Mouse (Mus musculus) right cerebral cortex, postnatal 10 days (tissue): ENCODE measurements at regions not wholly inside any gene's neighbourhood (a gene's known extent, or its start where the extent isn't known, plus 50 kb on each side); places are given as distances from the start of the nearest gene placed in this dataset.
"Not testable (repeated sequence)": the region's sequence is repeated elsewhere in the genome, so short reads cannot be mapped to it uniquely, and the experiment has no call there.

ENCODE experiments used
- DNase-seq, 2 experiments: peaks; one replicate each; pipeline ENCODE4 v3.0.0; 2021; ENCODE audit warnings: low spot score in 2 of 2

DNA sequence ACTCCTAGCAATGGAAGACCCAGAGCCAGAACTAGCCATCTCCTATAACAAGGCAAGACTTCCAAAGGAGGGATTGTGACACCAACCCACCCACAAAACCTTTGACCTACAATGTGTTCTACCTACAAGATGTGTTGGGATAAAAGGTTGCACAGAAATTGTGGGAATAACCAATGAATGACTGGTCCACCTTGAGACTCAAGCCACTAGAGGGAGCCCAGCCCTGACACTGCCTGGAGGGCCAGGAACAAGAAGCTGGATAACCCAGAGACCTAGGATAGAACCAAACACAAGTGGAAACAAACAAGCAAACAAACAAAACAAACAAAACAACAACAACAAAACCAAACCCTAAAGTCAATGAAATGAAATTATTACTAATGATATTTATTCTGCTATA is 288.8 kb downstream of the Dchs2 start:
- DNase-seq = peak in 1 of 2 experiments; percentile 21

DNA sequence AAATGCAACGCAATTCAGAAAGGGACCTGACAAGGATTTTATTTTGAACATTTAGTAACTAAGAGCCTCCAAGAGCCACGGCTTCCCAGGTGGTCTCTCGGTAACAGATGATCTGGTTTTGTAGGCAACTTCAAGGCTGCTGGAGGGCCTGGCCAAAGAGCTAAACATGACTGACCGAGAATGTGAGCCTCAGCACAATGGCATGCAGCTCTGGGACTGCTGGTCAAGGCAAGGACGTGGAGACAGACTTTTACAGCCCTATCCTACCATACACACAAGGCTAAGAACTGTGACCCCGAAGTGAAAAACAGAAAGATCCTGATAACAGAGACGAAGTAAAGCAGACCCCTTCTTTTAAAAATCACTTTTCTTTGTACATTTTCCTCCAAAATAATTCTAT is 296.5 kb downstream of the Dchs2 start:
- no peak for DNase-seq

DNA sequence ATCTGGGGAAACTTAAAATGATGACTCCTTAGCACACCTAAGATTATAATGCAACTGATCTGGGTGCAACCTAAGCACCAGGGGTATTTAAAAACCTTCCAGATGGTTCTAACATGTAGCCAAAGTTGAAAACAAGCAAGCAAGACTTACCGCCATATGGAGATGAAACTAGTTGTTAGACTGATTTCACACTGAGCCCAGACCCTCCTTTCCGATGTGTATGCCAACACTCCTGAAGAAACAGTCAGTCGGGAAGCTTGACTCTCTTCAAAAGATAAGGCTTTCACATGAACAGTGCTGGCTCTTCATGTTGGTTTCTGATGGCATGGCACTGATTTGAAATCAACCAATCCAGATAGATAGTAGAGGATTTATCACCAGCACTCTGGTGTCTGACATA is 301.6 kb downstream of the Dchs2 start:
- DNase-seq = no peak

DNA sequence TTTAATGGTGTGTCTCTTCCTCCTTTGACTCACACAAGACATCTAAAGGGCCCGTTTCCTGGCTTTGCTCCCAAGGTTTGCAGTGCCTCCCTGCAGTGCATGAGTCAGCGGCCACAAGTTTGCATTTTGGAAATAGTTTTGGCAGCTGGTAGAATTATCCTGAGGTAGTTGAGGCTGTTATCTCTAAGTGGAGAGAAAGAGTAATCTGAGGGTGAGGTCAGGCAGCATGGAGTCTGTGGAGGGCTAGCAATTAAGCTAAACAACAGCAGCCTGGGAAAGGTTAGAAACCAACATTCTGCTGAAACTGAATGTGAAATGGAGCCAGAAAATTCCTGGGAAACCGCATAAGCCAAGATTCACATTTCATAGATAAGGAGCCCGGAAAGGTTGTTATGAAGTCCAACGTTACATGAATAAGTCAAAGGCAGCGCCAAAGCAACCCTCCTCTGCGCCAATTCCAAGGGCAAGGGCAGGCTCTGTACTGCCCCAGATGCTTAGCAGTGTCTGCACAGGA is 318.5 kb downstream of the Dchs2 start:
- DNase-seq = no peak

DNA sequence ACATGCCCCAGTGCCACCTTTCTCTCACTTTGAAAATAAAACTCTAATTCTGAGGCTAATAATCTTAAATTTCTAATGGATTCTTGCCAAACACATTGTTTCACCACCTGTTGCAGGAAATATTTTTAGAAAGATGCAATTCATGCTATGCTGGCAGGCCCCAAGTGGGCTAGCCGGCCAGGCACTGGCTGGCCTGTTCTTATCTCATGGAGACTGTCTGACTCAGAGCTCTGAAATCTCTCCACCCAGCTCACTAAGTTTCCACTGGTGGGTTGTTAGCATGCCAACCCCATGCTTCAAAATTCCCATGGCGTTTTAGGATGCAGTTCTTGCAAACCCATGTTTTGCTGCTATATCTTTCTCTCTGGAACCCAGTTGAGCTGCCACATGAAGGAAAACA is 315.5 kb upstream of the Sfrp2 start:
- DNase-seq = no peak

DNA sequence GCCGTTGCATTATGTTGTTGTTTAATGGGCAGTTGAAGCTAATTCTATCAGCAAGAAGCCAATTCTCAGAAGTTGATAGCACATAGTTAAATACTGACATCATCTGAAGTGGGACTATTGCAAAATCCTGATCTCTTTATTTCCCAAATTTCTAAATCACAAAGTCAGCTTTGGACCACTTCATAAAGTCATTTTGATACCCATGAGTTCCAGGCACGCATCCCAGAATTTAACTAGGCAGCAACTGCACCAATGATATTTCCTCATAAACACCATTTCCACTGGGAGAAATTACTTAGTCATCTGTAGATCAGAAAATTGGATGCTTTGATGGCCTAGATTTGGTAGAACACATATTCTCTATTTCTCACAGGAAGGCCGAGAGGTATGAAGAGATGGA is 314.8 kb upstream of the Sfrp2 start:
- DNase-seq = no peak

DNA sequence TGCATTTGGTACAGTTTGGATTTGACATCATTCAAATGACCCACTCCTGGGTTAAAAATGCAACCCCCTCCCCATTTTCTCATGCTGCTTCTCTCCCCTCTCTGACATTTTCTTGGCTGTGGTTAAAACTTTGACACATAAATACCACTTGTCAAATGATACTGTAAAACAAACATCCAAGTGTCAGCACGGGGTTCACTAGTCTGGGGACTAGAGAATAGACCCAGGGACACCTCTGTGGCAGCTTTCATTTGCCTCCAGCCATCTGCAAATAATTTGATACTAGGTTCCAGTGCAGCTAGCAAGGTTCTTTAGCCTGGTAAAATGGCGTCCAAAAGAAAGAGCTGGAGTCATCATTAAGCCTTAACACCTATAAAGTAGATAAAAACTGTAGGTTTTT is 312.7 kb upstream of the Sfrp2 start:
- DNase-seq = no peak

DNA sequence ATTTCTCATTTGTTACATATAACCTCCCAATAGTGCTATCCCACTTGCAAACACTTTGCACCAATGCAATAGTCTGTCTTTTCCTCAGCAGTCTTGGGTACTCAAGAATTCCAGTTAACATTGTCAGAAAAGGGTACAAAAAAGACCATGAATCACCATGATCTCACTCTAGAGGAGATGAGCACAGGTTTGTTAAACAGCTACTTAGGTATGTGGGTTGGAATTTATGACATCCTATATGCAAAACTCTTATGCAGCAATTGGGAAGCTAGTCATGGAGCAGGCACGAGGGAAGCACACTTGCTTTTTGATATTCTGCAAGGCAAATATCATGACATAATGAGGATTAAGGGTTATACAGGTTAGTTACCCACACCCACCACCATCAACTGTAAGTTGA is 307.7 kb upstream of the Sfrp2 start:
- DNase-seq = no peak

DNA sequence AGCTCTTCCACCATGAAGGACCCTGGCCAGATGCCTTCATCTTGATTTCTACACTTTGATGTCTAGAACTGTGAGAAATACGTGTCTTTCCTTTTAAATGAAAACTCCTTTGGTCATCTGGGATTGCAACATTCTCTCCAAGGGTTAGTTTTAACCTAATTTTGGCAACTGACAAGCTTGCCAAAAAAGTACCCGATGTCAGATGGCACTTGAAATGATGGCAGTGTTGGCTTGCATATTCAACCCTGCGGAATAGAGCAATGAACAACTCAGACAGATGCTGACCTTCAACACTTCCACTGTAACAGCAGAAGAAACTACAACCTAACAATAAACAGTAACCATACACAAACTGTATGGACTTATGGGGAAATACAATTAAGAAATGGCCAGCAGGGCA is 286.9 kb upstream of the Sfrp2 start:
- DNase-seq = no peak

DNA sequence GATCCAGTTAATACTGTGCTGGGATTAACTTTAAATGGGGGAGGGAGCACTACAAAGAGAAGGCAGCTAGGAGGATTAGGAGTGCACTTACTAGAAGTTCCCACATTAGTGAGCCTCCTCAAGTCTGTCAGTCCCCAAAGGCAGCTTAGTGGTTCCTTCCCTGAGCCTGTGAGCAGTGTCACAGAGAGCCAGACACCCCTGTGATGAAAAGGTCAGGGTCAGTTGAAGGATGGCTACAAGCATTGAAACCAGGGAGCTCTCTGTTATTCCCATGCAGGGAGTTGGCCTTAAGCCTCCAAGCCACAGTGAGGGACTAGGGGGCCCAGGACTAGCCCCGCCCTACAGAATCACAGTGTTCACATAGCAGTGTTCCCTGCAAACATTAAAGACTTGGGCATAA is 285.9 kb upstream of the Sfrp2 start:
- DNase-seq = no peak

DNA sequence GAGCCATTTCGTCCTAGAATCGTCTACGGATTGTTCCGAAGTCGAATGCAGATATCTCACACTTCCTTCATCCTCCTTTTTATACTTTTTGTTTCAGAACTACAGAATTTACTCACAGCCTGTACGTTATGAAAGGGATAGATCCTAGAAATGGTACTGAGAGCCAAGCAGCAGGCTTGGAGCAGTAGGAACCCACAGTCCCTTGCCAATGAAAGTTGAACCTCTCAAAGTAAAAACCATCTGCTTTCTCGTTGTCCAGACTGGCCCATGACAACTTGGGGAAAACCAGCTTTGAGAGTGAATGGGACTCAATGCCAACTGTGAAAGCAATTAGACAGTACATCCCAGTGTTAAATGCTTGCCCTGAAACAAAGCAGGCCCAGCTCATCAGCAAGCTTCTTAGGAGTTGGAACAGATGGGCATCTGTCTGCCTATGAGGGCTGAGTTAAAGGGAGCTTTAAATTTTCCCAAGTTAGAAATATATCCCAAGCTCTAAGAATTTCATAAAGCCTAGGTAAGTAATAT is 279.9 kb upstream of the Sfrp2 start:
- peak; percentile 29 to 41 for DNase-seq

DNA sequence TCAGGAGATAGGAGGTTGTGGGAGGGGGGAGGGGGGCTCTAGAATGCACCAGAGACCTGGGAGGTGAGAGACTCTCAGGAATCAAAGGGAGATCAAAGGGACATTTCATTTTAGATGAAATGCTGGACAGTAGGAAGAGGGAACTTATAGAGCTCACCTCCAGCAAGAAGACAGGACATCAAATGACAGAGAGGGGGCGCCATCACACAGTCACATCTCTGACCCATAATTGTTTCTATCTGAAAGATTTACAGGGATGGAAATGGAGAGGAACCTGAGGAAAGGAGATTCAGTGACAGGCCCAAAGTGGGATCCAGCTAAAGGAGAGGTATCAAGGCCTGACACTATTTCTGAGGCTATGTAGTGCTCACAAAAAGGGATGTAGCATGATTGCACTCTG is 270.5 kb upstream of the Sfrp2 start:
- DNase-seq = peak in 1 of 2 experiments; percentile 24

DNA sequence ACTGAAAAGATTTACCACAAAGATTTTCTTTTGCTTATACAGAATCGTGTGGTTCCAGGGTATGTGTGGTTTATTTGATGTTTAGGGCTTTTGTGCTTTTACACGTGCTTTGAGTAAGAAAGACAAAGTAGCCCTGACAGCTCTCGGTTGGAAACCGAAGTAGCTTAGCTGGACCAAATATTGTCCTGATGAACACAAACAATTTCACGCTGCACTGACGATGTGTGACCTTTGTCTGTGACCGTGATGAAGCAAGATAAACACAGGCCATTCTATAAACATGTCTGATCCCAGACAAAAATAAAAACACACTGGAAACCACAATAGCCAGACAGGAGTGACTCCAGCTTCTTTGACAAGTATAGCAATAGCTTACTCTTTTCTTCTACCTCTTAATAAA is 262.2 kb upstream of the Sfrp2 start:
- DNase-seq = no peak

DNA sequence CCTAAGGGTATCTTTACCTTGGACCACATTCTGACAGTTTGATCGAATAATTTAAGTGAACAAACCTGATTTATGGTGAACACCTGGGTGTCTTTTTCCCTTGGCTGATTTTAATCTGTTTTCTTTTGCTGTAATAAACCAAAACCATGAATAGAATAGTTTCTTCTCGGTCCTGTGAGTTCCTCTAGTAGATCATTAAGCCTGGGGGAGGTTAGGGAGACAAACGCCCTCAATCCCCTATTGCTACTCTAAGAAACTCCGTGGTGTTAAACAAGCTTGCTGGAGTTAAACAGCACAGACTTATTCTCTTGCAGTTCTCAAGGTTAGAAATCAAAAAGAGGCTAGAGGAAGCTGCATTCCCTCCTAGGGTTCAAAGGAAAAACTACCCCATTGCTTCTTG is 249.5 kb upstream of the Sfrp2 start:
- DNase-seq = no peak

DNA sequence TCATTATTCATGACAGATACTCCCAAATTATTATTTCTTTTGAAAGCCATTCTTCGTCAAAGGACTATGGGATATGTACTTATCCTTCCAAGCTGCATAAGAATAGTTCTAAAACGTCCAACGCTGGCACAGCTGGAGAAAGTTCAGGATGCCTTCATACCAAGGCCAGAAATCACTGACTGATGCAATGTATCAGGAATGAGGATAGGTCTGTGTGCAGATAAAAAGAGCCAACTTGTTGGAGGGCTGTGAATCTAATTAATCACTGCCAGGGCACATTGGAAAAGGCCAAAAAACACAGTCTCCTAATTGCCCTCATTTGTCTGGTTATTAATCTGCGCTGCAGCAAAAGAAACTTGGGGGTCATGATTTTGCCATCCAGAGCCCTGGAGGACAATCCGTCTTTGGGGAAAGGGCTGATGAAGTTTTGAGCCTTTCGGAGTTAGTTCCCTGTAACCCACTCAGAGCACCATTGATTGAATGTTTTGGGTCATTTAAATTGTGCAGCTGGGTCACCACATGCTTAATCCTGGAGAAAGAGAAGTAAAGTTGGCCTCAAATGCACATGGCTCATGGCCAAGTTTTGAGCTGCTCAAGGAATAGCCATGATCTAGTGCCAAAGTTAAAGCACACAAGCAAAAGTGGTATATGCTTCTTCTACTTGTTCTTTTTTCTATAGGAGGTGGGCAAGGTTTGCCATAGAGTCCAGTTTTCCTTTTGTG is 248.0 kb upstream of the Sfrp2 start:
- peak; percentile 28 to 31 for DNase-seq

DNA sequence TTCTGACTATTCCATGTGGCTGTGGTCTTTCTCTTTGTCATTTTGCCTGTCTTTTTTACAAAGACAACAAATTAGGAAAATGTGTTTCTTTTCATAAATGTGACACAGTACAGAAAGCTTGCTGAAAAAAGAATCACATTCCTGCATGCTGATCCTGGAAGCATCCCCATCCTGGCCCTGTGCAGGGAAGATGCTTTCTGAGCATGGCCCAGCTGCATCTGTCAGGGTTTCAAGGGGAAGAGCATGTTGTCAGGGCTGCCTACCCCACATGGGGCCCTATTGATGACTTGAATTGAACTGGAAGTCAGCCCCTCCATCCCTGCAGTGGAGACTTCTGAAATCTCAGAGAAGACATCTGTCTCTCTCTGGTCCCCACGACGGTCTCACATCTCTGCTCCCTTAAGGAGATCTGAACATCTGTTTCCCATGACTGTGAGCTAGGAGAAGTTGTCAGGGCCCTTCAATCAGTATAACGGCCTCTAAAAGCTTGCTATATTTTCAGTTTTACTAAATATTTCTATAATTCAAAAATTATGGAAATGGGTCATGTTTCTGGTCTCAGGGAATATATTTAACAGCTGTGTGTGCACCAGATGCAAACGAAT is 235.8 kb upstream of the Sfrp2 start:
- DNase-seq = no peak

DNA sequence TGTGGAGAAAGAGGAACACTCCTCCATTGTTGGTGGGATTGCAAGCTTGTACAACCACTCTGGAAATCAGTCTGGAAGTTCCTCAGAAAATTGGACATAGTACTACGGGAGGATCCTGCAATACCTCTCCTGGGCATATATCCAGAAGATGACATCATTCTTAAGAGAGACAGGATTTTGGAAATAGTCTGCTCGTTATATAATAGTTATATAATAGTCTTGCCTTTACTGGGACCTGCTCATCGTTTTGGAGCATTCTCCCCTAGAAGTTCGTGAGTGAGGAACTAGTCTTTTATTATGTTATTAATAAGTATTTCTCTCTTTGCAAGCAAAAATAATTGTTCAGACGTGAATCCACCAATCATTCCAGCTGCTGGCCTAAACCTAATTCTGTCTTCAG is 229.5 kb upstream of the Sfrp2 start:
- DNase-seq = not testable (repeated sequence)

DNA sequence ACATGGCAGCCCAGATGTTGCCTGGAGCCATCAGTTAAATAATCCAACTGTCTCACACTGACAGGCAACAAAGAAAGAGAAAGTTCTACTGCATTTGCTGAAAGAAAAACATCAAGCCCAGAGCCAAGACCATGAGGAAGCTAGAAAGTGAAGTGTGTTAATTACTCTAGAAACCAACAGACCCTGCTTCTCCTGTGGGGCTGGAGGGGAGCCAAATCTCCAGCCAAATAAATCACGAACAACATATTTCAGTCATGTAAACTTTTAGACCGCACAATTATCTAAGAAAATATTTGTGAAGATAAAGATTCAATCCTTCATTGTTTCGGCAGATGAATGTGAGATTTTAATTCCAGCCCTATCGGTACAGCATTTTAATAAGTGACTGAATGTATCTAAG is 228.9 kb upstream of the Sfrp2 start:
- no peak for DNase-seq

DNA sequence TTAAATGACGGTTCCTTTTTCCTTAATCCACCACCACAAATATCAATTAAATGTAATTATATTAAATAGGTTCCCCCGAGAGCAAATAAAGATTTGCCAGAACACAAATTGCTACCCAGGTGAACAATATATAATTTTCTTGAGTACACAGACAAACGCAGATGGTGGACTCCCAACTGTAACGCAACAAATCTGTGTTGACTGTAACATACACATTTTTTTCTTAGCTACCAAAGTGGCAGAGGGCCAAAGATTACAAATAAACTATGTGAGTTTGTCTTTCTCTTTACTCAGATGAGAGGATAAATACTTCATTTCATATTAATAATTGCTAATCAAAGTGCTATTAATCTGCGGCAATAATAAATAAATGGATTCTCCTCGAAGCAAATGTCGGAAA is 228.4 kb upstream of the Sfrp2 start:
- DNase-seq = no peak

DNA sequence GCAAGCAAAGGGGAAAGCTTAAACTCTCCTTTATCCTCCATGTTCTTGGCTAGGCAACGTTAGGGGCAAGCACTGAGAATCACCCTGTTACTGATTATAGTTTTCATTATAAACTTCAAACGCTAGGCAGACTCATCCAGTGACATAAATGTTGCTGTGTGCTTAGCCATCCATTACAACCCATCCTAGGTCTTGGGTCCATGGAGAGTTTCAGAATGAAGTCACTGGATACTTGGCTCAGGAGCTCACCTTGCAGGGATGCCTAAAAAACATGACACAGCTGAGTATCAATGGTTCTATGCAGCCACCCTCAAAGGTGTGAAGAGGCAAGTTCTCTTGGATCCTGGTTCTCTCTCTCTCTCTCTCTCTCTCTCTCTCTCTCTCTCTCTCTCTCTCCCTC is 227.2 kb upstream of the Sfrp2 start:
- DNase-seq = no peak

DNA sequence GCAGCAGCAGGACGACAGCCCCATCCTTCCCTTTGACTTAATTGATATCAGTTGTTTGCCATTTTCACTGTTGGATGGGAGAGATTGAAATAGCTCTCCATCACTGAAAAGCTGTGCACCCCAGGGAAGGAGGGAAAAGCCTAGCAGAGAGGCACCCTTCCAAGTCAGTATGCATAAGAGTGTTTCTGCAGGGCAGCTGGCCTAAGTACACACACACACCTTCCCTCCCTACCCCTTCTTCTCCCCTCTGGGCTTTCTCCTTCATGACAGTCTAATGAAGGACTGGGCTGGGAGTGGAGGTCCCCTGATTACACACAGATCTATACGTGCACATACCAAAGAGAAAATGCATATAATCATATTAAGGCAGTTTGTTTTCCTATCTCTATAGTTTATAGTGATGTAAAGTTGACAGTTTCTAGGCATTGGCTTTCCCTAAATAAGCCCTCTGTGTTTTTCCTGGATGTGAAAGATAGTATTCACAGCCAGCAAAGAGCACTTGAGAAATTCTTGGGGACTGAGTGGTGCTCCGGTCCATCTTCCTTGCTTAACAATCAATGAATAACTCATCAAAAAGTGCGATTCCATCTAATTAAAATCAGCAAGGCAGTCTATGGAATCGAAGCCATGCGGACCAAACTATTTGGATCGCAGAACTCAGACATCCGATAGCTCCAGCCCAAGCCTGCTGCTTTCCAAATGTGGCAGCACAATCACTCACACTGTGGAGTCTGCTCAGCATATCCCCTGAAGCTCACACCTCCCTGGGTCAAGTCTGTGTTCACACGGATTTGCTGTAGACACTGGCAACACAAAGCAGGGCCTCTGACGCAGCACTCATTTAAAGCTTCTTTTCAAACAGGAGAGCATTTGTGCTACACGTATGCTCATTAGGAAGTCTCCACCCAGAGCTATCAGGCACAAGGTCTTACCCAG is 224.9 kb upstream of the Sfrp2 start:
- DNase-seq = no peak

DNA sequence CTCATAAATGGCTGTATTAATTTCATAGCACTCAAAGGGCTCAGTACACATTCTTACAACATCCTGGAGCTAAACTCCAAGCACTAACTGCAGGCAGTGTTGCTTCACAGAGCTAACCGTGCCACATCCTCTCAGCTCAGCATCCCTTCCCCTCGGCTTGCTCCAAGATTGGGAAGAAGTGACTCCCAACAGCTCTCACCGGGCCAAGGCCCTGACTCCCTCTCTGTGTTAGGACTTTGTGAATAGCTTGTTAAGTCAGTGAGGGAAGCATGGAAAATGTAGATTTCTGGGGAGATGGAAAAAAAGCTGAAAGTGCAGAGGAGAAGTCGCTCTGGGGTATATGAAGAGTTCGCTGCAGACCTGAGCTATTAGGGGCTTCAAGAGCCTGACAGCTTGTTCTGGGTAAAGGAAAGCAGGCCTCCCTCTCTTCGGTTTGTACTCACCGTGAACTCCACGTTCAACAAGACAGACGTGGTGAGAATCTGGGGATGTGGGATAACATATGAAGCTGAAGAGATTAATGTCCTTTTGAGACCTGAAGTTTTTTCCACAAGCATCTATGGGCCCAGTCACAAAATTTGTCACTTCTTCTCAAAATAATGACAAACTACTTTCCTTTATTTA is 213.5 kb upstream of the Sfrp2 start:
- DNase-seq = no peak
